Mouse (Mus musculus): ENCODE data around the gene Lrrc4. TPM values are rescaled to one million over a fixed set of nuclear protein-coding genes. Genes with fewer than 3 reads are reported as not detected.

Gene Lrrc4
- total RNA-seq (2021), result 100 to 1,000 TPM; 108 to 117 TPM
- long read RNA-seq, experiment 1, transcript Lrrc4-201 (1 exons, 3,615 nt), result major isoform, 22 of 59 reads
- long read RNA-seq, experiment 1, partial matches to known transcripts, result 24 of 59 reads
- long read RNA-seq, experiment 1, other reads (novel, unspliced or antisense), result 13 of 59 reads
- long read RNA-seq, experiment 2, transcript Lrrc4-201 (1 exons, 3,615 nt), result major isoform, 17 of 35 reads
- long read RNA-seq, experiment 2, partial matches to known transcripts, result 0 of 35 reads
- long read RNA-seq, experiment 2, other reads (novel, unspliced or antisense), result 18 of 35 reads

DNA sequence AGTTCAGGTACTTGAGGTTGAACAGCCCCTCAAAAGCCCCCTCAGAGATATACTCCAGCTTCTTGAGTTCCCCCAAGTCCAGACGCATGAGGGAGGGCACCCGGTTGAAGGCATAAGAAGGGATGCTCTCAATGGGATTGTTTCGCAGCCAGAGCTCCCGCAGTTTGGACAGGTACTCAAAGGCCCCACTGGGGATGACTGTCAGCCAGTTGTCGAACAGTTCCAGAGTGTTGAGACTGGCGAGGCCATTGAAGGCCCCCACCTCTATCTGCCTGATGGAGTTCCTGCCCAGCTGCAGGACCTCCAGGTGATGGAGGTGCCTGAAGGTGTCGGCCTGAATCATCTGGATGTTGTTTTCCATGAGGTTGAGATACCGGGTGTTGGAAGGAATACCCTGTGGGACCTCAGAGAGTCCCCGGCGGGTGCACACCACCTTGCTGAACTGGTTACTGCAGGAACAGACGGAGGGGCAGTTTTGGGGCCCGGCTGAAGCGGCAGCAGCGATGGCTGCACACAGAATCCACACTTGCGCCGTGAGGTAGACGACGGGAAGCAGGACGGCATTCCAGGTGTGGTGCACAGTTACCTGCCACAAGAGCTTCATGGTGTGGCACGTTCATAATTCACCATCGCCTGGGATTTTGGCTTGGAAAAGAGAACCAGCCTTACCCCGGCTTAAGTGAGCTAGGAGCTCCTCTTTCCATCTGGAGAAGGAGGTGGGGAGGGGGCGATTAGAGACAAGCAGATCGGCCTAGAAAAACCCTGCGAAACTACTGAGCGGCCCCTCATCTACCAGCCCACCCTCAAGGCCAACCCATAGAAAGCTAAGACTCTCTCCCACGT lies at the start of gene Lrrc4:
TSS of gene Lrrc4 (minus strand) at position 737 of the 843 bp plus-strand sequence.
- no peak for DNase-seq (ENCODE audit: low spot score in 2 of 2)

DNA sequence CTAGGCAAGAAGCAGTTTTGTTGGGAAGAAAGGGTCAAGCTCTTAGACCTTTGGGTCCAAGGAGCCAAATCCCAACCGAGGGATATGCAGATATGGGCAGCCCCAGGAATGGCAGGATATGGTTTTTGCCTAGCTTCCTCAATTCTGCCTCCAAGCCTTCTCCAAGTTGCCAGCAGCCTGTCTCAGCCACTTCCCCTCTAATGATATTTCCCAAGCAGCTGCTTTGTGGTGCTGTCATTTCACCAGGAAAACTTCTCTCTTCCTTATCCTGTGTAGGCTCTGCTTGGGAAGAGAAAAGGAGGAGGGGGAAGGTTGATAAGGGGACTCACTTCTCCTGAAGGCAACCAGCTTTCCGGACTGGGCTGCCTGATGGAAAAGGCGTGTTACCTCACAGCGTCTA lies 49.4 kb upstream of the Lrrc4 start:
- DNase-seq (ENCODE audit: low spot score in 2 of 2), result no peak

DNA sequence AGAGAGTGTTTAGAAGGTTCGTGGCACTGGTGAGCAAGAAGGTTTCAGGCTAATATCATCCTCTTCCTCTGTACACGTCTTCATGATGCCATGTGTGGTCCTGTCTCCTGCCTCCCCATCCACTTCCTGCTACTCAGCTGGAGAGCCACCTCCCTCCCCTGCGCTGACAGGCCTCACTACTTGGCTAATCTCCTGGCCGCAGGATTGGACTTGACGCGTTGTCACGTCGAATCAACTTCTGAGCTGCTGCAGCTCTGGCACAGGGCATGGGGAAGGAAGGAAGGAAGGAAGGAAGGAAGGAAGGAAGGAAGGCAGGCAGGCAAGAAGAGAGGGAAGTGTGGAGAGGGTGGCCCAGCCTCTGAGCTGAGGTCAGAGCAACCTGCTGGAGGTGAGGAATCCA lies 47.8 kb upstream of the Lrrc4 start:
- DNase-seq (ENCODE audit: low spot score in 2 of 2), result no peak

DNA sequence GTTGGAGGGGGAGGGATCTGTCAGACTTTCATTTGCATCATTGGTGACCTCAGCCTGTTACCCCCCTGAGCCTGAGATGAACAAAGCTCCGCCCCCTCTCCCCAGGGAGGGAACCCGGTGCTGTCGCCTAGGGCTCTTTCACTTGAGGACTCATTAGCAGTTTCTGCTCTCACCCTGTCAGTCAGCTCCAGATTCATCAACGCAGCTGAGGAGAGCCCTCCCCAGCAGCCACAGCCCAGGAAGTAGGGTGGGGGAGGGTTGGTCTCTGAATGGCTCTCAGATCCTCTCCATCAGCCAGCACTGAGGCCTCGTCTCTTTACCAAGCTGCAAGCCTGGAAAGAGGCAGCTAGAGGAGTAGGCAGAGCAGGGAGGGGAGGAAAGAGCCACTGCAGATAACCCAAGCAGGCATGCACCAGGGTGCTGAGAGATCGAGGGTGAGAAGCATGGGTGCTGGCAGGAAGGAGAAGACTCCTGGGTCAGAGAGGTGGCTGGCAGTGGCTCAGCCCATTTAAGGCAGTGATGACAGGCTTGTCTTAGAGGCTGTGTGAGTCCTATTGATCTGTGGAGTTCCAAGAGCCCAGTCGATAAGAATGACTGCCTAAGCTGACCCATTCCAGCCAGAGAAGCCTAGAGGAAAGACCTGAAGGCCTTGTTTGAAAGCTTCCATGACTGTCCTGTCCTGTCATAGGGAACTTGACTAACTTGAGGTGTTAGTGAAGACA lies 46.6 kb upstream of the Lrrc4 start:
- no peak for DNase-seq (ENCODE audit: low spot score in 2 of 2)

DNA sequence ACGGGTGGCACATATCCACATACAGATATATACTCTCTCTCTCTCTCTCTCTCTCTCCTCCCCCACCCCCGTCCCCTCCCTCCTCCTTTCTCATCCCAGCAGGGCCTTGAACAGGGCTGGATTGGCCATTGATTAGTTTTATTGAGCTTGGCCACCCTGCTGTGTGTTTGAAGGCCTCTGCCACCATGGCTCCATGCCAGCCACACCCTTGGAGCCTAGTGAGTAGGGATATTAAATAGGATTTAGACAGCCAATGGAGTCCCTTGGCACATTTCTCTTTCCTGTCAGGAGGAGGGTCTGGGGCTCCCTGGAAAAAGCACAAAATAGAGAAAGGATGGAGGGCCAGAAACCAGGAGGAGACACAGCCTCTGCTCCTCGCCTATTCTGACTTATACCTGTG lies 44.9 kb upstream of the Lrrc4 start:
- no peak for DNase-seq (ENCODE audit: low spot score in 2 of 2)

DNA sequence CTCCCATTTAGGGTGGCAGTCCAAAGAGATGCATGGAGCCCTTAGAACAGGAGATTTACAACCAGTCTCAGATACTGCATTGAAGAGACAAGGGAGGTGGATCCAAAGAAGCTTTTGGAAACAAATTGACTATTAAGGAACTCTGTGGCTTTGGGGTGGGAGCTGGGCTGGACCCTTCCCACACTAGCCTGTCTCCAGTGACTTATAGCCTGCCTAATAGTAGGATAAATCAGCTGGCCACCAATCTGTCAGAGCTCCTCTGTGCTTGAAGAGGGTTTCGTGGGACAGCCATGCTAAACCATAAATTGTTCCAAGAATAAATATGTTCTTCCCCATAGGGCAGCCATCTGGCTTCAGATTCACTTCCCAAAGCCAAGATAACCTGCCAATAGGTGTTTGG lies 43.8 kb upstream of the Lrrc4 start:
- DNase-seq (ENCODE audit: low spot score in 2 of 2), result no peak

DNA sequence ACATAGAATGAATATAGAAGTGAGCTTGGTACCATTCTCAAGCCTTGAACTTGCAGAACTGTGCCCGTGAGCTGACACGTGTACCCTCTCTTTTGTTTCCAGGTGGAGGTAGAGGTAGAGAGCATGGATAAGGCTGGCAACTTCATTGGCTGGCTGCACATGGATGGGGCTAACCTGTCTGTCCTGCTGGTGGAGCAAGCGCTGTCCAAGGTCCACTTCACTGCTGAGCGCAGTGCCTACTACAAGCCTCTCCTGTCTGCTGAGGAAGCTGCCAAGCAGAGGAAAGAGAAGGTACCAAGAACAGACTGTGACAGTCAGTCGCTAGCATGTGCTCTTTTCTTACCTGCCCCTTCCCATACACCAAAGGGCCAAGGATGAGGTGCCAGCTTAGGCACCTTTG lies 43.2 kb upstream of the Lrrc4 start:
- DNase-seq (ENCODE audit: low spot score in 2 of 2), result no peak

DNA sequence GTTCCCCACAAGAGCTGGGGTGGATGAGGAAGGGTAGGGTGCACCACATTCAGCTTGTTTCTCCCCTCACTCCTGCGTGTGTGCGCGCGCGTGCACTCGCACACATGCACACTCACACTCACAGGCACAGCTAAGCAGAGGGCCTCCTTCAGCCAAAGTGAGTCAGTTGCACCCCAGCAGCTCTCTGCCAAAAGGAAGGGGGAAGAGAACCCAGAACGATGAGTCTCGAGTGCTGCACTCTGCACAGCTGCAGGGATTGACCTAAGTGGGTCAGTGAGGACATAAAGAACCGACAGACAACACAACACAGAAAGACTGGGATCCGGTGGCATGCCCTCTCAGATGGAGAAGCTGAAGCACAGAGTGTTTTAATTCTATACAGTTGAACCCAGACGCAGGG lies 42.5 kb upstream of the Lrrc4 start:
- DNase-seq (ENCODE audit: low spot score in 2 of 2), result no peak

DNA sequence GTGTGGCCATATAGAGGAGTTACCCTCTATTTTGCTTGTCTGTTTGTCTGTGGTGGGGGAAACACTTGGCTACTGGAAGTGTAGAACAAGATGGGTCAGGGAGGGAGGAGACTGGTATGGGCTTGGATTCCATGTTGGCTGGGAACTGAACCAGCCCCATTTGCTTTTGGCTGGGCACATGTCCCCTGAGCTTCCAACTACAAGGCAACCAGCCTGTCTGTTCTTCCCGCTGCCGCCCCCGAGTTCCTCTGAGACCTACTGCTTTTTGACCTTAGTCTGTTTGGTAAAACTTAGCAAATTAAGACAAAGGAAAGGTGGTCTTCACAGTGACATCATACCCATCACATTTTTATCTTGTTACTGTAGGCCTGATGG lies 40.9 kb upstream of the Lrrc4 start:
- DNase-seq (ENCODE audit: low spot score in 2 of 2), result no peak

DNA sequence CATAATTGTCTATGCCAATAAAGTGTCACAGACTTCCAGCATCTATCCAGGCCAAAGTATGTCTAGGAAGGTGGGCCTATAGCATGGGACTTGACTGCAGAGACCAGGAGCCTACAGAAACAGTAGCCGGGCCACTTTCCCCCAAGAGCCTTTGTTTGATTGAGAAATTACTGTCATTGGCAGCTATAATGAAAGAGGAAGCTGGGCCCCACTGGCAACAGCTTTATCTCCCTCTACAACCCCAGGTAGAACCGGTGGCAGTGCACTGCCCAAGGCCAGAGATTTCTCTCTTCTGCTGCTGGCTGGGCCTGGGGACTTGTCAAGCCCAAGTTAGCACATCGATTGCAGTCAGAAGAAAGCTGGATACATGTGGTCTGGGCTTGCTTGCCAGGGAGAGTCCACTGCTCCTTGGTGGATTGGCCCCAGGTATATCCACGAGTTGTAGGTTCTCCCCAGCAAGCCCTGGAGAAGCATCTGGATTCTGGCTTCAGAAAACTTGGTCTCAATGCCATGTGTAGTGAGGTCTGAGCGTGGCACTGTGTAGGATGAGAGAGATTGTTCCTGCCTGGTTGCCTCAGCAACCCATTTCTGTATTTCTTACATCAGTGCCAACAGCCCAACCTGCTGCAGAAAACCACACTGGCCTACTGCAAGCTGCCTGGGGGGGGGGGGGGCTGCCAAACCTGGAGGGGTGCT lies 40.3 kb upstream of the Lrrc4 start:
- DNase-seq (ENCODE audit: low spot score in 2 of 2), result no peak

DNA sequence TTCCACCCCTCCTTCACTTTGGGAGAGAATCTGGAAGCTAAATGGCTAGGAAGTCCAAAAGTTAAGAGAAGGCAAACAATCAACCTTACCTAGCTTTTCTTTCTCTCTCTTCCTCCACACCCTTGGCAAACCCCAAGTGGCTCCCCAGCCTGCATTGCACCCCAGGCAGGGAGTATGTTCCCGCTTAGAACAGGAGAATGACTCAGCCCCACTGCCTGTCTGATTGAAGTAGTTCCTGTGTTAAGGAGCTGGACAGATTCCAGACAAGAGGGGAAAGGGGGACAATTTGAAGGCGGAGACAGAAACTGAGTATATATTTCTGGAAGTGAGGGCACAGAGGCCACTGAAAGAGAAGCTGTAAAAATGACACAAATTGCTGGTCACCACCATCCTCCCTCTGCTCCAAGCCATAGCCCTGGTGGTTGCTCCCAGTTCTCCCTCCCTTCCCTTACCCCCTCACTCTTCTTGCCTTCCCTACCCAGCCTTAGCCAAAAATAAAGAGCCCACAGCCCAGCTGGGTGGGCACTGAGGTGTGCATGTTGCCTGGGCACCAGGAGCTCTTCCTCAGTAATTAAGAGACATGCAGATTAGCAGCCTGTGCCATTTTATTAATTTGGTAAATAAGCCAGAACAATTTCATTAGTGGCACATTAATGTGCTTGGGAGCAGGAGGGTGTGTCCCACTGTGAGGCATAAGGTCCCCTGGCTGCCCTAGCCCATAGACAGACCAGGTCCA lies 36.1 kb upstream of the Lrrc4 start:
- DNase-seq (ENCODE audit: low spot score in 2 of 2), result no peak

DNA sequence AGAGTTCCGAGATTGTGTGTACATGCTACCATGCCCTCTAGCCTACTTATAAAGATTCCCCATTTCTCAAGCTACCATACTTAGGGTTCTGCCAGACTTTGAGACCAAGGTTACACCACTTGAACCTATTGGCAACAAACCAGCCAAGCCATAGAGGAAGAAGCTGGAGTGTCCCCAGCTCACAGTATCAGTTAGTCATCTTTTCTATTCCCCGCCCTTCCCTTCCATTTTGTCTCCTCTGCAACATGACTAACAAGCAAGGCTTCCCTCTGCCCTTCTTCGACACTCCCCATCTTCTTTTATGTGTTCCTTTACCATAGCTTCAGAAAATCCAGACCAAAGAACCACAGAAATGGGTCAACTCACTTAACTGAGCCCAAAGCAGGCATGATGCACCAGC lies 34.7 kb upstream of the Lrrc4 start:
- DNase-seq (ENCODE audit: low spot score in 2 of 2), result no peak

DNA sequence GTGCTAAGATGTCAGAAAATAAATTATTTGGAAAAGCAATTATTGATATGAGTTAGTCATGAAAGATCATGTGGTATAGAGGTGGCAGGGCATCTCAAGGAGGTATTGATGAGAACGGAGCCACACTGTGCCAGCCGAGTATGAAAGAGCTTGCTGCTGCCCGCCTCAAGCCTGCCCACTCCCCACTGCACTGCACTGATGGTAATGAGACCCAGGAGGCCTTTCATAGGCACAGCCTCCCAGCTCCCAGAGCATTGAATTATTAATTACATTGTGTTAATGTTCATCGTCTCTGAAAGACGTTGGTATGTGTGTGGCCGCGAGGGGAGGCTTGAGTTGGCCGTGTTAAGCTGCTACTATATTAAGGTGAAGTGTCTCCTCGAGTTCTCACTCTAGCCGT lies 33.6 kb upstream of the Lrrc4 start:
- no peak for DNase-seq (ENCODE audit: low spot score in 2 of 2)

DNA sequence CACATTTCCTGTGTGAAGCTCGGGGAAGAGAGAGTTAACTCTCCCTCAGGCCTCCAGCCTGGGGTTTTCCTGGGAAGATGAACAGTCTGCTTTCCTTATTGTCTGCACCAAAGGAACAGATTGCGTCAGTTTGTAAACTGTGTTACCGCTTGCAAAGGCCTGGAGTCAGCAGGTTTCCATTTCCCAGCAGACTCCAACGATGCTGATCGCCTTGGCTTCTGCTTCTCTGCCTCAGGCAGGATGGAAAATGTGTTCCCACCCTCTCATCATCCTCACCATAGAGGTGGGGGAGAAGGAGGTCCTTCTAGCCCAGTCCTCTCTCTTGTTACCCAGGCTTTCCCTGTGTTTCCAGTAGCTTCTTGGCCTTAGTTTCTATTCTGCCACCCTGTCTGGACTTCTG lies 33.1 kb upstream of the Lrrc4 start:
- DNase-seq (ENCODE audit: low spot score in 2 of 2), result peak in 1 of 2 experiments; percentile 36

DNA sequence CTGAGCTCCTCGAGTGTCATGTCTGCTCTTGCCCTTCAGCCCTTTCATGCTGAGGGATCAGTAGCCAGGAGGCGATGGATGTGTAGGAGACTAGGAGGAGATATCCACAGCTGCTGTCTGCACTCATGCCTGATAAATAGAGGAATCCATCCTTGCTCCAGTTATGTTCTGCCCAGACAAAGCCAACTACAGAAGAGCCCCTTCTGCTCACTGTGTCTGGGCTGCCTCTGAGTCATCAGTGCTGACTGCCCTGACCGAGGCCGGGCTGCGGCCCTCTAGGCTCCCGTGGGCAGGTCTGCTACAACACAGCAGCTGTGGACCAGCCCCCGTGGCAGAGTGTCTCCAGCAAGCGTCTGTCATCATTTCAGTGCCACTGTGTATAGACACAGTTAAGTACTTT lies 30.8 kb upstream of the Lrrc4 start:
- no peak for DNase-seq (ENCODE audit: low spot score in 2 of 2)

DNA sequence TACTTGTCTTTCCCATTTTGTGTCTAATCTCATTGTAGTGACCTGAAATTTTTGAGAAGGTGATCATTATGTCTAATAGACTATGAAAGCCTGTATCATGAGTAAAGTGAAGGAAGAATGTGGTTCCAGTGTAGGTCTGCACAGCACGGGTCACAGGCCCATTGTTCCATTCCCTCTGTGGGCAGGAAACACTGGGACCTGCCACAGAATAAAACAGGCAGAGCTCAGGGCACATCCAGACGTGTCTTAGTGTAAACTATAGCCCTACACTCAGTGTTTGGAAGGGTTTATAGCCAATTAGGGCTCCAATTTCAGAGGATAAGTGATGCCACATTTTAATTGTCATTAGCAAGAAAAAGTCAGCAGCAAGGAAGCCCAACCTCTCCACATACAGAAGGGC lies 29.4 kb upstream of the Lrrc4 start:
- no peak for DNase-seq (ENCODE audit: low spot score in 2 of 2)

DNA sequence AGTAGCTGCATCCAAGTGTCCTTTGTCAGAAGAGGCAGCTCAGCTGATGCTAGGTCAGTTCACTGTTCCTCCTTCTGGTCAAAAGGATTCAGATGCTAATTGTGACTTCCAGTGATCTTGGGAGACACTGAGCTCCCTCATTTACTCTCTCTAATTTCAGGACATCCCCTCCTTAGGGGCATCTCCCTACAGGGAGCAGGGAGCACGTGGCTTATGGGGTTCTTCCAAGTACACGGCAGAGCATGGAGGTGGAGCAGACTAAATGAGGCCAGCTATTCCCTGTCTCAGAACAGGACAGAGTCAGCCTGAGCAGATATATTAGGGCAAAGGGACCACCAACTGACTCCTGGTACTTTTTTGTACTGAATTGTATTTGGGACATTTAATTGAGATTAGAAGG lies 28.9 kb upstream of the Lrrc4 start:
- DNase-seq (ENCODE audit: low spot score in 2 of 2), result no peak

DNA sequence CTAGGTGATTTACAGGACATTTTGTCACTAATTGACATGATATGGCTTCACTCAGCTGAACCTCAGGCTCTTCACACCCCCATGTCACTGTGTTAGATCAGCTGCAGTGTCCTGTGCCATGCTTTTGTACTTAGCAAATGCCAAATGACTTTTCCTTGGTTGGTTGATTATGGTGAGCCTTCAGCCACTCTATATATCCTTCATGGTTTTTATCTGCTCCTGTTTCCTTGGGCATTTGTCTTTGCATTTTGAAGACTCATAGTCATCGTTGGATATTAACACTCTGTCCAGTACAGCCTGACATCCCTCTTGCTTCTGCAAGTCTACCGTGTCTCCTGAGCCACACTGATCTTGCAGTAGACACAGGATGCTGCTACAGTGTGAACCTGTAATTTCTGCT lies 27.5 kb upstream of the Lrrc4 start:
- no peak for DNase-seq (ENCODE audit: low spot score in 2 of 2)

DNA sequence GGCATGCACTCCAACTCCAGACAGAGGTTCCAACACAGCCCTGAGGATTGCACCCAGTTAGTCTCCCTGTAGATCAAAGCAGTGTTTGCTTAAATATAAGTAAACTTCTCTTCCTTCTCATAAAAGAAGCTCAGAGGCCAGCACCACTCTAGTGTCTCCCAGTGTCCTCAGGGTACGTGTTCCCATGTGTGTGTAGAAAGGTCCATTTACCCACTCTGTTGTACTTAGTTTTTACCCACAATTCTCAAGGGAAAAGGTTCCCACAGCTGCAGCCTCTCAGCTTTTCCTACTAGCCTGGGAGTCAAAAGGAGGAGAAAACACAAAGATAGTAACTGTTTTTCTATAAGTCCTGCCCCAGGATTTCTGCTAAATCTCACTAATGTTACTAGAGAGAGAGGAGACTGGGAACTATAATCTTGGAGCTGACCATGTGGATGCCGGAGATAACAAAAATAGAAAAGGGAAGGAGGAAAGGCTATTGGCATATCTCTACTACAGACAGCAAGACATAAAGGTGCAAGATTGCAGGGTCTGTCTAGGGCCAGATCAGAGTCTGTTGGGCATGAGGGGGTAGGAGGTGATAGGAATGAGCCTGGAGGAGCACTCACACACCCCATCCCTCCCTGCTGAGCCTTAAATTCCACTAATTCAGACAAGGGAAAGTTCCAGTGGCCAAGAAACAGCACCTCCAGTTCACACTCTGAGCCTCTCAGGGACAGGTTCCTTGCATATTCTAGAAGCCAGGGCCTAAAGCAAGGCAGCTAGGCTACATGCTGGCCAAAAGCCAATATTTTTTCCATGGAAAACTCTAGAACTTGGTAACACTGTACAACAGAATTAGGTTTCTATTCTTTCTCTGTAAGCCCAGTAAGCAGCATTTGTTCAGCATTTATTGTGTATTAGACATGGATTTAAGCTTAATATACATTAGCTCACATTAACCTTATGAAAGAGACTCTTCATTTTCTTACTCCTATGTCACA lies 25.9 kb upstream of the Lrrc4 start:
- no peak for DNase-seq (ENCODE audit: low spot score in 2 of 2)

DNA sequence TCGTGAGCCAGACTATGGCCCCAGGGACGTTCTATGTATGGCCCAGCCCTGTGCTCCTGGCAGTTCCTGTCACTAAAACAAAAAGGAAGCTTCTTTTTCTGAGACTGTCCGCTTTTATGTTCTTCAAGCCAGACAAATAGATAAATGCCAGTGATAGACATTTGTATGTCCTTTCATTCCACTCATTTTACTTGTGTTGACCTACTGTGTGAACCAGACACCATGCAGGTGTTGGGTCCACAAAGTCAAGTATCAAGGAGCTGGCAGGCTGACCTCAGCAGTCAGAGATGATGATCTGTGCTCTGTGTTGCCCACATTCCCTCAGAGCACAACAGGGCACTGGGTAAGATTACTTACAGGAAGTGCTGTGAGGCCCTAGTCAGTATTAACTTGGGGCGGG lies 25.2 kb upstream of the Lrrc4 start:
- DNase-seq (ENCODE audit: low spot score in 2 of 2), result no peak
